Mouse (Mus musculus) spleen, adult 2 months (tissue): ENCODE measurements around the gene Fcgr2b.

Source experiments
- CTCF ChIP-seq: fragments of 200-500 bp; IDR thresholded peaks from 2 replicates; pipeline ENCODE4 v1.5.1; 2011; ENCODE audit warnings: mild to moderate bottlenecking, inconsistent platforms; ENCODE audit not compliant: insufficient read depth, insufficient read length, insufficient replicate concordance; ENCODE audit errors: extremely low read depth
- POLR2A ChIP-seq: fragments of 200-500 bp; IDR thresholded peaks from 2 replicates; pipeline ENCODE4 v1.6.1; 2011; ENCODE audit warnings: low read depth, low read length, inconsistent platforms

DNA sequence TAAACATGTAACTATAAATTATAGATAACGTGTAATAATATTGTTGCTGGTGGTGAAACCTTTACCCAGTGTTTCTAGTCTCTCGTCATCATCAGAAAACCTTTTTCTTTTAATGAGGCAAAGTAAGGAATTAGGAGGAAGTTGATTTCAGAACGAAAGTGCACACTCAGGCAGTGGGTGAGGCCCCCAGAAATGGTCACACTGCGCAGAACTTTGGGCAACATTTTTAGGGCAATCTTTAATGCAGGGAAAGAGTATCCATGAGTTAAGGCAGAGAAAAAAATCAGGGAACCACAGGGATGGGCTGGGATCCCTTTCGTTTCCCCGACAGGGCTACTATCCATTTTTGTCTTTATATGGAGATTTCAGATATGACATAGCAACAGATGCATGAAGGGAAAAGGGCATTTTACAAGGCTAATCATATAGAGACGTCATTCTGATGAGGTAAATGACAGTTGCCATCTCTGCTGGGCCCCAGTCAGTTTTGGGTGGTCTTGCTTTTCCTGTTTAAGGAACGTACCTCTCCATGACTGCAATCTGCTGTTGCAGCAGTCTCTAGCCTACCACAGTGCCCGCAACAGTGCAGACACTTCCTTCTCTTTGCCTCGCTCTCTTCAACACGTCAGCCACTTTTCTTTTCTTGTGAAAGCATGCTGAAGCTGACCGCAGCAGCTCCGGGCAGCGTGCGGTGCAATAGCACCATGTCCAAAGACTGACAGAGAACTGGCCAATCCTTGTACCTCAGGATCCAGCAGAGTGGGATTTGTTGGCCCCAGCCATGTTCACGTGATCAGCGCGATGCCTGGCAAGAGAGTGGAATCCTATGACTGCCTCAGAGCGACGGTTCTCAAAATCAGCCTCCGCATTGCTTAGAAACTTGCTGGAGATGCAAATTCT, 21.7 kb upstream of the Fcgr2b start:
- TF ChIP-seq POLR2A (no peak), CTCF (no peak)
